Mouse (Mus musculus): ENCODE measurements at regions not wholly inside any gene's neighbourhood (a gene's known extent, or its start where the extent isn't known, plus 50 kb on each side); places are given as distances from the start of the nearest gene placed in this dataset.
"Not testable (repeated sequence)": the region's sequence is repeated elsewhere in the genome, so short reads cannot be mapped to it uniquely, and the experiment has no call there.

DNA sequence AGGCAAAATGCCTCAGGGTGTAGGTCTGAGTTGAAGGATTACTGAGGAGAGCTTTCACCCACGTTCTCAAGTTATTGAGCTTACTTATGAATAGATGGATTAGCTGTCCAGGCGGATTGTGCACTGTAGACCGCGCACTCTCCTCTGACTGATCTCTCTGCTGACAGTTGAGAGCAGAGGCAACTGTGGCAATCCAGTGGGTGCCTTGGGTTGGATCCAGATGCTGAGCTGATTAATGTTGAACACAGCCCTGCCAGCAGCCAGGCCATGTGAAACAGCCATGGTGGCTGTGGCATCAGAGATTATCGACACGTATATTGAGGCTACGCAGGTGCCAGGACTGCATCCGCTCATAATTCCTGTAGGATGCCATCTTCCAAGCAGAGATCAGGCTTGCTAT is 53.6 kb downstream of the Gm10320 start:
- no peak for DNase-seq

GRCm38 (mm10) chr13:98436961-98437360 is 54.8 kb downstream of the Gm10320 start:
- DNase-seq = no peak

DNA sequence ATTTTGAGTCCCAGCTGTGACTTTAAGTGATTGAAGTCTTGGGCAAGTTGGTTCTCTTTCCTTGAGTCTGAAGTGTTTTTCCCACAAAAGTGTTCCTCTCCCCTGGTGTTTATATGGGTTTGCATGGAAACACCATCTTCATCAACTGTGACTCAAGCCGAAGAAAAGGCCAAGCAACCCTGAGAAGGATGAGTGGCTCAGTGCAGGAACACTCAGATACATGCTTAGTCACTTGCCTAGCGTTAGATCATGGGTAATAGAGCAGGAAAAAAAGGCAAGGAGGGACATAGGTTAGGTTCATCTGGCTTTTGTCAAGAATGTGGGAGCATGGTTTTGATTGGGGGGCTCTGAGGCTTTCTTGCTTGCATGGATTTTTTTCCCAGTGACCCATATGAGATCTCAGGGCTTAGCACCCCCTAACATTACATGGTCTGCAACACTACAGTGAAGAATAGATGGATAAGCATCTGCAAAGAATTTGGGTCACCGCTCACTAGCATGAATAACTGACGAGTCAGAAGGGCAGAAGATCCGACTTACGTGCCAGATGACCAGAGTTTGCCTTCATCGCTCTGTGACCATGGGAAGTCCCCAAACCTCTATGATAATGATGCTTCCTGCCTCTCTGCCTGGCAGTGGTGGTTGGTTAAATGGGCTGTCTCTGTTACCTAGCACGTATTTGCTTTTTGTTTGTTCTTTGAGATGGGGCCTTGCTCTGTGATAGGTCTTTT is 56.4 kb downstream of the Gm10320 start:
- no peak for DNase-seq

GRCm38 (mm10) chr13:98429851-98430250 is 62.0 kb downstream of the Gm10320 start:
- no peak for DNase-seq

DNA sequence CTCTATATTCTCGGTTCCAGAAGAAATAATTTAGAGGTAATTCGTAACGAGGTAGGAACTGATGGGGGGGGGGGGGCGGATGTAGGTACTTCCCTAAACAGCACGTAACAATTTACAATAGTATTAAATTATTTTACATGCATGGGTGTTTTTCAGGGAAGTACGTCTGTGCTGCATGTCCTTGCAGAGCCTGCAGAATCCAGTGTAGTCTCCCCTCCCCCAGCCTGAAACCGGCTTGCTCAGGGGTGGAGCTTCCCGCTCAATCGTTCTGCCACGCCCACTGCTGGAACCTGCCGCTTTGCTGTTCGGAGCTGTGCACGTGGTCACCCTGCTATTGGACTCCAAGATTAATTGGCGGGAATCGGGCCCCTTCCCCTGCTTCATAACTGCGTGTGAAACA is 64.1 kb downstream of the Gm10320 start:
- not testable (repeated sequence) for DNase-seq

- no peak for DNase-seq
These were observed 66.8 kb downstream of the Gm10320 start for GRCm38 (mm10) chr13:98425026-98425425.

DNA sequence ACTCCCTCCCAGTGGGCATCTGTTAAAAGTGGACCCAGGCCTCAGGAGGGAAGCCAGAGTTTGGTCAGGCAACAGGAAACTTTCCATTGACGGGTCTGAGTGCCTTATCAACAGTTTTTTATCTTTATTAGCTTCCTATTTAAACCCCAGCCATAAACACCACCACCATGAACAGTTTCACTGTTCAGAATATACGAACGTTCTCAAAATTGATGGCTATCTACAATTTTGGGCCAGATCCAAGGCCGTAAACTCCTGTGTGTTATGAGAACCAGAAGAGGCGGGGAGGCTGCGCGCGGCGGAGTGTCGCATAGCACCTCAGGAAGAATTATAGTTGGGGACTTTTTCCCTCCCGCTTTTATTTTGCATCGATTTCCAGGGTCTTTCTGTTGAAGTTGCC is 67.8 kb downstream of the Gm10320 start:
- DNase-seq = no peak

GRCm38 (mm10) chr13:98420419-98421043 is 66.5 kb downstream of the Foxd1 start:
- no peak for DNase-seq

DNA sequence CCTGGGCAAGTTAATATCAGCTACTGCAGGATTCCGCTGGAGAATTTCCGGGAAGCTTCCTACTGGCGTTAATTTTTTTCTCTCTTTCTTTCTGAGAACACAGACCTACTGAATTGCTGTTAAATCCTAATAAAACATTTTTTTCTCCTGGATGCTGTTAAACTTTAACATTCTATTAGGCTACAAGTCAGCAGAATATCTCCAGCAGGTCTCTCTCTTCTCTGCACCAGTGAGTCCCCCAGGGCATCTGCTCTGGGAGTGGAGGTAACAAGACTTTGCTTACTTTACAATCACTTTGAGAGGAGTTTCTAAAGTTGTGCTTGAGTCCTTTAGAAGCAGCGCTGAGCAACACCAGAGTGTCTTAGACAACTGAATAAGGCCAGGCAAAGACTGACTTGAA is 63.7 kb downstream of the Foxd1 start:
- DNase-seq = no peak

DNA sequence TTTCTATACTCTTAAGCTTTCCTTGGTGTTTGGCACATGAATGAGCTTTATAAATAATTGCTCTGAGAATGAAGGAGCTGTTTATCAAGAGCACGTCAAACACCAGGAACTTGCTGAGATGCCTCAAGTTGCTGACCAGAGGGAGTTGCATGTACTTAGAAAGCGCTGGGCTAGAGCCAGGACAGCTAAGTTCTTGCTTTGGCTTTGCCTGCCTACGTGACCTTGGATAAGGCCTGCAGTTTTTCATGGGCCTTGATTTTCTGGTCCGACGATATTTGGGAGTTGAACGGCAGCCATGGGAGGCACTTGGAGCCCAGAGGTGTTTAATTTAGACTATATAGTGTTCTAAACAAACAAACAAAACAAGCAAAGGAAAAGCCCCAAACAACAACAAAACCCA is 62.4 kb downstream of the Foxd1 start:
- no peak for DNase-seq

GRCm38 (mm10) chr13:98414851-98415250 is 60.8 kb downstream of the Foxd1 start:
- DNase-seq = peak; percentile 47

- no peak for DNase-seq
These were observed 59.2 kb downstream of the Foxd1 start for GRCm38 (mm10) chr13:98413233-98413632.

Data from heart, postnatal 4 days (tissue).